Mouse (Mus musculus): ENCODE data around the gene Zdhhc18. TPM values are rescaled to one million over a fixed set of nuclear protein-coding genes. Genes with fewer than 3 reads are reported as not detected.

The Zdhhc18 gene
- polyA plus RNA-seq, 1 experiment from 2014 or later: 4.4 TPM

DNA sequence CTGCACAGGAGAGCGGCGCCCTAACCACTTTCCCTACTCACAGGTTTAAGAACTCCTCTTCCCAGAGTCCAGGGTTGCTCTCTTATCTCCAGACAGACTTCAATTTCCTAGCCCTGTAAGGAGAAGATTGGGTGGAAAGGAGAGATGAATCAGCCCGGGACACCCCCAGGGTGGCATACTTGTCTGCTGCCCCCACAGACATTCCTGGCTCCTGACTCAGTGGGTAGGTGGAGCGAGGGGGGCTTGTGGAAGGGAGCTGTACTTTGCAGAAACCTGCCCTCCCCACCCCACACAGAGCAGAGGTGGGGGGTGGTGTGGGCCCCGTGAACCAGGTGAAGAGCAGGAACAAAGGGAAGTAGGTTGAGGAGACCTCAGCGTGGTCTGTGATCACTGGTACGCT, 54.4 kb downstream of the Zdhhc18 start:
- Histone ChIP-seq H3K9me3 (no peaks in the 10 kb centered on the region), H3K36me3 (peaks cover 22% of the 10 kb centered on the region), H3K4me2 (no peak overlapping the region), H3K4me3 (no peak overlapping the region), H3K9ac (no peak overlapping the region), H3K27me3 (peaks cover 35% of the 10 kb centered on the region), H3K27ac (no peak overlapping the region), H3K4me1 (replicated peaks) (peaks cover 12% of the 10 kb centered on the region)
- 78% methylated on average over 7 of the region's 7 CpGs for WGBS
- ATAC-seq (ENCODE audit: low FRiP score): no peak

DNA sequence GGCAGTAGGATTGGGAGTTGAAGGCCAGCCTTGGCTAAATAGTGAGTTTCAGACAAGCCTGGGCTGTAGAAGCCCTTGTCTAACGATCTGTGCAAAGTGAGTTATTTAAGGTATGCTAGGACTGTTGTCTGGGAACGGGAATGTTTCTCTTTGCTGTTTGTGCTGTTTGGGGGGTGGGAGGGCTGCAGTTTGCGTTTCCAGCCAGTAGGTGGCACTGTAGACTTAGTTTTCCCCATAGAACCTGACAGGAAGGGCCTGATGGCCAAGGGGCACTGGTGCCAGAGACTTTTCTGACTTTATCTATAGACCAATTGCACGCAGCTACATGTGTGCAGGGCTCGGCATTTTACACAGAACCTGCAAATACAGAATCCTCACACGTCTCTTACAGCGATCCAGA, 57.4 kb downstream of the Zdhhc18 start:
- Histone ChIP-seq H3K27me3 (peaks cover 6% of the 10 kb centered on the region), H3K4me1 (replicated peaks) (no peaks in the 10 kb centered on the region), H3K9me3 (no peaks in the 10 kb centered on the region), H3K27ac (no peak overlapping the region), H3K4me2 (no peak overlapping the region), H3K36me3 (peaks cover 52% of the 10 kb centered on the region), H3K4me3 (no peak overlapping the region), H3K9ac (no peak overlapping the region)
- 39% methylated on average over 7 of the region's 7 CpGs for WGBS
- ATAC-seq (ENCODE audit: low FRiP score): no peak

DNA sequence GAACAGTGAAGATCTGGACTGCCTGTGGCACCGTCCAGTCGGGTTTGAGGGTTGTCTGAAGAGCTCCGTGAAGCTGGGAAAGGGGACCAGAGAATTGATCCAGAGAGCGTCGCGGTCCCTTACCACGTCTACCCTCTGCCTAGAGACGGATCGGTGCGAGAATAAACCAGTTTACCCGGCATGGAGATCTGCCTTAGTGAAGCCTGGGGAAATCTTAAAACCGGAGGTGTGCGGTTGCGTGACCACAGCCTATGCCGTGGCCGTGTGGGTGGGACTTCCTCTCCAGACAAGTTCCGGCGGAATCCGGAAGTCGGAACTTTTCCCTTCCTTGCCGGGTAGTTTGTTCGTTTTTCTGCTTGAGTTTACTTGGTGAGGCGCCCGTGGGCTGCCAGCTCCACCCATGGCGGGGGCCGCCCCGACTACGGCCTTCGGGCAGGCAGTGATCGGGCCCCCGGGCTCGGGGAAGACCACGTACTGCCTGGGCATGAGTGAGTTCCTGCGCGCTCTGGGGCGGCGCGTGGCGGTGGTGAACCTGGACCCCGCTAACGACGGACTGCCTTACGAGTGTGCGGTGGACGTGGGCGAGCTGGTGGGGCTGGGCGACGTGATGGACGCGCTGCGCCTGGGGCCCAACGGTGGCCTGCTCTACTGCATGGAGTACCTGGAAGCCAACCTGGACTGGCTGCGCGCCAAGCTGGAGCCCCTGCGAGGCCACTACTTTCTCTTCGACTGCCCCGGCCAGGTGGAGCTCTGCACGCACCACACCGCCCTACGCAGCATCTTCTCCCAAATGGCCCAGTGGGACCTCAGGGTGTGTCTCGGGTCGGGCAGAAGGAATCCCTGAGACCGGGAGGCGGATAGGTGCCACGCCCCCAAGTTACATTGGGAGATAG, 65.6 kb downstream of the Zdhhc18 start, which contains the start of gene Gpn2:
Gpn2 (plus strand) TSS at position 304 of the 893 bp plus-strand sequence.
- H3K27ac ChIP-seq: peak within 1 kb of the TSS; percentile 86
- H3K4me1 ChIP-seq (replicated peaks): peaks cover 30% of the 10 kb centered on the region
- H3K4me3 ChIP-seq: peak within 1 kb of the TSS; percentile 95
- H3K9me3 ChIP-seq: no peaks in the 10 kb centered on the region
- ATAC-seq (ENCODE audit: low FRiP score): peak; percentile 90
- WGBS: 2% methylated on average over 62 of the region's 65 CpGs
- H3K4me2 ChIP-seq: peak within 1 kb of the TSS; percentile 98
- H3K36me3 ChIP-seq: peaks cover 66% of the 10 kb centered on the region
- peak within 1 kb of the TSS; percentile 90 for H3K9ac ChIP-seq
- H3K27me3 ChIP-seq: no peaks in the 10 kb centered on the region

DNA sequence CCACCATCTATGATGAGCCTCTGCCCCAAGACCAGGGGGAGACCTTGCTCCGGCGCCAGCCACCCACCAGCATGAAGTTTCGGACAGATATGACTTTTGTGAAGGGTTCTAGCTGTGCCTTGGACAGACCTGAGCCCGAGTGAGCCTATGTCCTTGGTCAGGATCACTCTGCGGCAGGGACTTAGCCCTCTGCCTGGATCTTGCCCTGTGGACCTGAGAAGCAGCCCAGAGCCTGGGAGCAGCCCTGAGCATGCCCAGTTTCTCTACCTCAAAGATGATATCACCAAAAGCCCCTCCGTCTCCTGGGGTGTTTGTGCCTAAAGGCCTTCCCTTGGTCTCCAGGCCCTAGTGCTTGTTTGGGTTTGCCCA, 66.3 kb downstream of the Zdhhc18 start:
- Histone ChIP-seq H3K9ac (peak overlapping the region; percentile 90), H3K27ac (peak overlapping the region; percentile 86), H3K4me1 (replicated peaks) (peaks cover 30% of the 10 kb centered on the region), H3K36me3 (peaks cover 66% of the 10 kb centered on the region), H3K4me2 (peak overlapping the region; percentile 98), H3K9me3 (no peaks in the 10 kb centered on the region), H3K4me3 (peak overlapping the region; percentile 95), H3K27me3 (no peaks in the 10 kb centered on the region)
- WGBS: 70% methylated on average over 6 of the region's 6 CpGs
- peak; percentile 52 for ATAC-seq (ENCODE audit: low FRiP score)

- H3K4me1 ChIP-seq (replicated peaks): peaks cover 14% of the 10 kb centered on the region
- peaks cover 46% of the 10 kb centered on the region for H3K36me3 ChIP-seq
- no peaks in the 10 kb centered on the region for H3K9me3 ChIP-seq
- WGBS: 67% methylated on average over 12 of the region's 12 CpGs
- no peaks in the 10 kb centered on the region for H3K27me3 ChIP-seq
- no peak overlapping the region for H3K27ac ChIP-seq
- ATAC-seq (ENCODE audit: low FRiP score): no peak
- no peak overlapping the region for H3K4me3 ChIP-seq
- H3K9ac ChIP-seq: no peak overlapping the region
- H3K4me2 ChIP-seq: no peak overlapping the region
Observed at GRCm38 (mm10) chr4:133577983-133578382, 72.0 kb downstream of the Zdhhc18 start.

- Histone ChIP-seq H3K4me2 (peak overlapping the region; percentile 91), H3K9me3 (no peaks in the 10 kb centered on the region), H3K9ac (peak overlapping the region; percentile 90), H3K27ac (peak overlapping the region; percentile 60; the same call in 1 of the 2 replicates), H3K27me3 (no peaks in the 10 kb centered on the region; the same call in 1 of the 2 replicates), H3K36me3 (peaks cover 21% of the 10 kb centered on the region), H3K4me3 (peak overlapping the region; percentile 97), H3K4me1 (replicated peaks) (peaks cover 14% of the 10 kb centered on the region)
- 1% methylated on average over 35 of the region's 41 CpGs for WGBS
- ATAC-seq (ENCODE audit: low FRiP score): peak; percentile 70; the same call in 1 of the 2 replicates
Observed at GRCm38 (mm10) chr4:133574843-133575202, 75.1 kb downstream of the Zdhhc18 start.

- Histone ChIP-seq H3K4me1 (replicated peaks) (peaks cover 14% of the 10 kb centered on the region), H3K4me2 (peak within 1 kb of the TSS; percentile 91), H3K9ac (peak within 1 kb of the TSS; percentile 90), H3K27me3 (no peaks in the 10 kb centered on the region; the same call in 1 of the 2 replicates), H3K9me3 (no peaks in the 10 kb centered on the region), H3K4me3 (peak within 1 kb of the TSS; percentile 97), H3K27ac (peak within 1 kb of the TSS; percentile 87), H3K36me3 (peaks cover 15% of the 10 kb centered on the region)
- WGBS: 7% methylated on average over 44 of the region's 44 CpGs
- ATAC-seq (ENCODE audit: low FRiP score): peak; percentile 90
Observed at GRCm38 (mm10) chr4:133574070-133574842, 75.7 kb downstream of the Zdhhc18 start, which contains the start of gene Gpatch3. Gene Gpatch3 (plus strand): TSS chr4:133574745.

DNA sequence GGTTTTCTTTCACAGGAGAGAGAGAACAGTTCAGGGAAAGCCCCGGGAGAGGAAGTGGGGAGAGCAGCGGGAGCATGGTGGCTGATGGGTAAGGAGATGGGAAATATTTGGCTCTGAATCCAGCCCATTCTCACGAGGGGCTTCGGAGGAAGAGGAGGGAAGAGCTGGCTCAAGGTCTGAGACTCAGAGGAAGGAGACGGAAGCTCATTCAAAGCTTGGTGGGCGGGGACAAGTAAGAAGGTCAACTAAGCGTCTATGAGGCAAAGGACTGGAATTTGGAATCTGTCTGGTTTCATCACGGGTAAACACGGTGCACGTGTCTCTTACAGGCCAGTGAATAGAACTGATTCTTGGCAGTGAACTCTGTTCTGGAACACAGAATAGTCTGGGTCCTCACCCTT, 79.9 kb downstream of the Zdhhc18 start:
- Histone ChIP-seq H3K4me1 (replicated peaks) (peaks cover 1% of the 10 kb centered on the region), H3K9ac (peak overlapping the region; percentile 21; the same call in 1 of the 2 replicates), H3K27ac (no peak overlapping the region), H3K9me3 (no peaks in the 10 kb centered on the region), H3K27me3 (no peaks in the 10 kb centered on the region; the same call in 1 of the 2 replicates), H3K36me3 (no peaks in the 10 kb centered on the region), H3K4me2 (no peak overlapping the region), H3K4me3 (no peak overlapping the region)
- ATAC-seq (ENCODE audit: low FRiP score): no peak
- 63% methylated on average over 10 of the region's 10 CpGs for WGBS

GRCm38 (mm10) chr4:133569291-133570065, 80.5 kb downstream of the Zdhhc18 start:
- no peaks in the 10 kb centered on the region for H3K9me3 ChIP-seq
- no peaks in the 10 kb centered on the region for H3K4me1 ChIP-seq (replicated peaks)
- H3K4me3 ChIP-seq: no peak overlapping the region
- H3K9ac ChIP-seq: peak overlapping the region; percentile 21; the same call in 1 of the 2 replicates
- no peak for ATAC-seq (ENCODE audit: low FRiP score)
- no peaks in the 10 kb centered on the region; the same call in 1 of the 2 replicates for H3K27me3 ChIP-seq
- WGBS: 78% methylated on average over 10 of the region's 10 CpGs
- H3K27ac ChIP-seq: no peak overlapping the region
- no peaks in the 10 kb centered on the region for H3K36me3 ChIP-seq
- H3K4me2 ChIP-seq: no peak overlapping the region

DNA sequence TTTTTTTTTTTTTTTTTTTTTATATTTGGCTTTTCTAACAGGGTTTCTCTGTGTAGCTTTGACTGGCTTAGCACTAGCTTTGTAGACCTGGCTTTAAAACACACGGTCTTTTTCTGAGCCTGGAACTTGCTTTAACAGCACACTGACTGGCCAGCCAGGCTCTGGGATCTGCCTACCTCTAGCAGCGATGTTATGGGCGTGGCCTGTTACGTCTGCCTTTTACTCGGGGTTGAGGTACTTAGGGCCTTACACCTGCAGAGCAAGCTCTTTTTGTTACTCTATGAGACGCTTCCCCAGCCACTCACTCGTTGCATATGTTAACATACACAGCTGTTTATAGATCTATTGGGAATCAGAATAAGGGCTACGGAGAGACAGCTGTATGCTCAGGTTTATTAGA, 82.7 kb downstream of the Zdhhc18 start:
- 30% methylated on average over 8 of the region's 8 CpGs for WGBS

DNA sequence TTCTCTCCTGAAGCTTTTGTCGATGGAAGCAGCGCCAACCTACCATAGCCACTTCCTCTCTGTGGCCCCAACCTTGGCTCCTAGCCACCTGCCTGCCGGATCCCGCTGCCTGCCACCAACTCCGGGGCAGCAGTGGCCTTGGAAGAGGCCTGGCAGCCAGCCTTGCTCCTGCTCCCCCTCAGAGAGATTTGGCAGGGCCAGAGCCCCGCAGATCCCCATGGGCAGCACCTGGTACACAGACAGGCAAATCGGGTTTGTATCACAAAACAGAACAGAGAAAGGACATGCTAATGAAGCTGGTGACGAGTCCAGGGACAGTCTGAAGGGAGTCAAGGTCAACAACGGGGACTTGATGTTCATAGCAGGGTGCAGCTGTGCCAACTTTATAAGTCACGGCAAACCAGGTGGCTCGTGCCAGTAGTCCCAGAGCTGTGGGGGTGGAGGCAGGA, 86.8 kb downstream of the Zdhhc18 start:
- H3K27ac ChIP-seq: no peak overlapping the region
- H3K36me3 ChIP-seq: no peaks in the 10 kb centered on the region
- H3K4me2 ChIP-seq: no peak overlapping the region
- H3K27me3 ChIP-seq: no peaks in the 10 kb centered on the region
- H3K4me3 ChIP-seq: no peak overlapping the region
- ATAC-seq (ENCODE audit: low FRiP score): no peak
- H3K4me1 ChIP-seq (replicated peaks): no peaks in the 10 kb centered on the region
- WGBS: 75% methylated on average over 11 of the region's 11 CpGs
- H3K9ac ChIP-seq: no peak overlapping the region
- no peaks in the 10 kb centered on the region for H3K9me3 ChIP-seq

More for the DNA sequence above, 82.7 kb downstream of the Zdhhc18 start:
- Histone ChIP-seq H3K27ac (no peak overlapping the region), H3K9ac (no peak overlapping the region), H3K27me3 (no peaks in the 10 kb centered on the region; the same call in 1 of the 2 replicates), H3K4me3 (no peak overlapping the region), H3K9me3 (no peaks in the 10 kb centered on the region), H3K4me2 (no peak overlapping the region), H3K4me1 (replicated peaks) (no peaks in the 10 kb centered on the region), H3K36me3 (no peaks in the 10 kb centered on the region)
- no peak for ATAC-seq (ENCODE audit: low FRiP score)
